Mouse (Mus musculus) heart, postnatal 4 days (tissue): ENCODE measurements around the gene Pigo. TPM values are rescaled to one million over a fixed set of nuclear protein-coding genes. Genes with fewer than 3 reads are reported as not detected.
A peak's percentile ranks its signal among the peaks of the same experiment; 100 is the strongest.

Experiments
- DNase-seq: peaks from one replicate; pipeline ENCODE4 v3.0.0; 2021
- total RNA-seq, 2 experiments: library from RNA; stranded (reverse); gene quantifications; 2 replicates each; pipeline ENCODE4 v1.2.3; 2021

Pigo gene
- 10 to 100 TPM; 24.7 to 24.9 TPM for total RNA-seq

DNA sequence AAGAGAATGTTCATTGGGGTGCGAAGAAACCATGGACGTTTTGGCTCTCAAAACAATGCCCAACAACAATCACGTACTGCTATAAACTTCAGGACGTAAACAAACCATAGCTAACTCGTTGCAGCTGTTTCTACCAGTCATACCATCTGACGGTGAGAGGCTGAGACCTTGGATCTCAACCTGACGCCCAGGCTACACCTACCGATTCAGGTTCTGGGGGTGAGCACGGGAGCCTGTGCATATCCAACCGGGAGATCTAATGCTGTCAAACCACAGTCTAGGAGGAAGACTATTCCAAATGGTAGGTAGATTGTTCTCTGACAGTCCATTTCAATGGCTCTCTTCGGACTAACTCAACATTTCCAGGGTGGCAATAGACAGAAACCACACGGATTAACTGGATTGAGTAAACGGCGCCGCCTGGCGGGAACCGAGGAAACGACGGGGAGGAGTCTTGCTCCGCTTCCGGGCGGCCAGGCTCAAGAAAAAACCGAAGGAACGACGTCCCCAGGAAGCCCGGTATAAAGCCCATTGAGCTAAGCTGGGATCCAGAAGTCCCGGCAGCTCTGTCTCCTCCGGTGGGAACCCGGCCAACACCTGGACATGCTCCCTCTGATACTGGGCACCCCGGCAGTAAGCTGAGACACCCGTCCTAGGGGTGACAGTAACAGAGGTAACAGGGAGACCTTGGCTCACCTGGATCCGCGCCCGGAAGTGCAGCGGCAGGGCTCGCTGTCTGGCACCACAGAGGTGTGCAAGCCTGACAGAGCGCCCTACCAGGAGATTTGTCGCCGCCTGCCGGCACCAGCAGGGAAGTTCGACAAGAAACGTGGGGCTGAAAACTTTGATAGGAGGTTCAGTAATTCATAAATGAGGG is at the start of gene Pigo:
Gene Pigo (minus strand): TSS at position 736 of the 877 bp plus-strand sequence.
- peak; percentile 98 for DNase-seq

DNA sequence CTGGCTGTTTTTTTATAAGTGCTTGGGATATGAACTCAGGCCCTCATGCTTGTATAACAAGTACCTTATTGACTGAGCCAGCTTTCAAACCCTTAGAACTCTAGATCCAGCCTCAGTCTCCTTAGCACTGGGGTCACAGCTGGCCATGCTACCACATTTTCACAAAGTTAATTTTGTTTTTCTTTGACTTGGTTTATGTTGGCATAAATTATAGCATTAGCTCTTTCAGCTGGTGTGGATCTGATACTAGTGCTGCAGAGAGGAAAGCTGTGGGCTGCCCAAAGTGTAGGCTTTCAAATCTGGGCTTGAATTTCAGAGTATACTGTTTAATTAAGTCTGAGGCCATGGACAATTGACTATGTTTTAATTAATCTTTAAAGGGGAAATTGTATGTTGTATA is 49.3 kb upstream of the Pigo start:
- no peak for DNase-seq

DNA sequence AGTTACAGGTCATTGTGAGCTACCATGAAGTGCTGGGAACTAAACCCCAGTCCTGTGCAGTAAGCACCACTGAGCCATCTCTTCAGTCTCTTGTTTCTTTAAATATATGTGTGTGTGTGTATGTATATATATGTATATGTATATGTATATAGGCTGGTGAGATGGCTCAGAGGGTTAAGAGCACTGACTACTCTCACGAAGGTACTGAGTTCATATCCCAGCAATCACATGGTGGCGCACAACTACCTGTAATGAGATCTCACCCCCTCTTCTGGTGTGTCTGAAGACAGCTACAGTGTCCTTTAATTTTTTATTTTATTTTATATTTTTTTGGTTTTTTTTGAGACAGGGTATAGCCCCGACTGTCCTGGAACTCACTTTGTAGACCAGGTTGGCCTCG is 39.9 kb upstream of the Pigo start:
- DNase-seq = no peak

DNA sequence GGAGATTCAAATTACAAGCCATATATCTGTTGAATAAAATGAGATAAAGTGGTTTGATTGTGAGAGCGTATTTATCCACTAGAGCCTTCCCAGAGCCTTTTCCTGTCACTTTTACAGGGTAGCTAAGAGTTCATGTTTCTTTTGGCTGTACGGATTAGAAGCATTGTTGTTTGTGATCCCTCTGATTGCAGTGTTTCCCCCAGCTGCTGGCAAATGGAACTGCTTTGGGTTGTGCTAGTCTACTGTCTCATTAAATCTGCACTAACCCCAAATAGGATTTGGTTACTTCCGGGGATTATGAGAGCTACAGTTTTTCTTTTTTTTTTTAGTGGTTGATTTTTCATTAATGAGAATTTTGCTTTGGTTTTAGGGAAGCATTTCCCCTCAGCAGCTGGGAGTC is 34.7 kb upstream of the Pigo start:
- no peak for DNase-seq

GRCm38 (mm10) chr4:43059697-43060096 is 34.1 kb upstream of the Pigo start:
- no peak for DNase-seq

- DNase-seq = peak; percentile 95
These were observed 33.4 kb upstream of the Pigo start, which contains the start of gene Unc13b for GRCm38 (mm10) chr4:43058753-43059654. Gene Unc13b (plus strand): TSS chr4:43058953.

DNA sequence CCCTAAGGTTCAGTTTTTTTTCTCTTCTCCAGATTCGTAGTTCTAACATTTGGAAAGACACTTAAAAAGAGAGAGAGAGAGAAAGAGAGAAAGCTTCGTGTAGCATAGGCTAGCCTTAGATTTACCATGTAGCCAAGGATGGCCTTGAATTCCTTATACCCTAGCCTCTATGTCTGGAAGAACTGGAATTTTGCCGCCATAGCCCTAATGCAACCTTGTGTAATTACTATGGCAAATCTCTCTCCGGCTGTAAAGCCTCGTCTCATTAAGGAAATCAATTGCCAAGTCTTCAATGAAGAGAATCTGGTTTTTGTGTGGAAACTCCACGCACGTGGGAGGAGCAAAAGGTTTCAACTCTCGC is 32.8 kb upstream of the Pigo start:
- no peak for DNase-seq

- no peak for DNase-seq
These were observed 32.0 kb upstream of the Pigo start for GRCm38 (mm10) chr4:43057654-43058053.

GRCm38 (mm10) chr4:43052627-43053026 is 27.0 kb upstream of the Pigo start:
- DNase-seq = peak; percentile 45

DNA sequence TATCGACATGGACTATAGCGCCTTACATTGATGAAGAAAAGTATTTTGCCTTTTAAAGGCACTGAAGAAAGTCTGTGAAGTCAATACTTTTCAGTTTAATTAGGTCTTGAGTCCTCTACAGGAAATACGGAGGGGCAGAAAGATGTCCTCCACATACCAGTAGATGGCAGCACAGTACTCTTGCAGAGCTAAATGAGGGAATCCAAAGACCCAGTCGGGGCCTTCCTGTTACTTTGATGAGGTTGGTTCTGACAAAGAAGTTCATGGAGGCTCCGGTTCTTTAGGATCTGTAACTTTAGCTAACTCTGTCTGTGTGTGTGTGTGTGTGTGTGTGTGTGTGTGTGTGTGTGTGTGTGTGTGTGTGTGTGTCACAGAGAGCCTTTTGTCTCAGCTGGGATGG is 21.6 kb upstream of the Pigo start:
- DNase-seq = peak; percentile 81

DNA sequence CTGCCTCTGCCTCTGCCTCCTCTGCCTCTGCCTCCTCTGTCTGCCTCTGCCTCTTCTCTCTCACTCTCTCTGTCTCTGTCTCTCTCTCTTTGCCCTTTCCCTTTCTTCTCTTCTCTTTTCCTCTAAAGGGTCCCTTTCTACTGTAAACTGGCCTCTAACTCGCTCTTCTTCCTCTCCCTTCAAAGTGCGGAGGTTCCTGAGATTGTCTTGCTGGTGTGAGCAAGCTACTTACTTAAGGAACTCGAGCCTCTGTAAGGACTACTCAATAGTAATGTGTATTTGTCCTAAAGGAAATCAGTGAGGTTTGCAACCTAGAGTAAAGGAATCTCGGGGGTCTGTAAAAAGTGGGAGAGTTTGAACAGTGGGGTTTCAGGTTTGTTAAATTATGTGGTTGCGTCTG is 21.0 kb upstream of the Pigo start:
- no peak for DNase-seq

DNA sequence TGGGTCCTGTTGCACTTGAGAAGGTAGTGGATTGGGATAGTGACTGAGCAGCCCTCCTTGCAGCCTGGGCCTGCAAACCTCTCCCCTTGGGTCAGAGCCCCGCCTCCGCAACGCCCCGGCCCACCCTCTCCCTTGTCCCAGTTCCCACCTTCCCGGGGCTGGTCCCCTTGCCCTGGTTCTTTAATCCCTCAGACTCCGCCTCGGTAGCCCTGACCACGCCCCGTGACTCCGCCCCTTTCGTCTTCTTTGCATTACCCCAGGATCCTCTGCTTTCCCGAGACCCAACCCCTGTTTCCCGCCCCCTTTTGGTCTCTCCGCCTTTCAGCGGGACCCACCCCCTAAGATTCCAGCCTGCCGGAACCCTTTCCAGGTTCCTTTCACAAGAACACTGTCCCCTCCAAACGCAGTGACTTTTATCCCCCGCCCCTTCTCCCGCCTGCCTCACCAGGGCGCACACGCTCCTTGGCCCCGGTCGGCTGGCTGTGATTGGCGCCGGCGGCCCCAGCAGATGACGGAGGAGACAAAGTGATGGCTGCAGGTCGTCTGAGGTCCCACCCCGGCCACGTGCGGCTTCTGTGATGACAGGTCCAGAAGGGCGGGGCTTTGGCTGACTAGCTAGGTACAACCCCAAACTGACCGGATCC is 20.2 kb upstream of the Pigo start, which contains the start of gene Fam214b:
Gene Fam214b (minus strand): TSS at position 562 of the 644 bp plus-strand sequence.
- DNase-seq = peak; percentile 99

DNA sequence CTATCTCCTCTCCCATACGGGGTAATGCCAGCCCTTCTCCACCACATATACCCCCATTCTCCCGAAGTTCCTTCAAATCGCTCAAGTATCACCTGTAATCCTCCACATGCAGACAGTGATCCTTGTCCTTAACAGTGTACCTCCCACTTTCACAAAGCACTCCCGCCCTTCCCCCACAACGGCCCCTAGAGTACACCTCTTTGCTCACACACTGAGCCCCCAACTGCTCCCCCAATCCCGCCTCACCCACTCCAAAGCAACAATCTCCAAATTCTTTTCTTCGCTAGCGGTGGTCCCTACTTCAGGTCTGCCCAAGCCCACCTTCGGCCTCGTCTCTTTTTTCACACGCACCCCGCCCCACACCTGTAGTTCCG is 19.7 kb upstream of the Pigo start:
- peak; percentile 39 for DNase-seq

GRCm38 (mm10) chr4:43044673-43045072 is 19.1 kb upstream of the Pigo start:
- no peak for DNase-seq

DNA sequence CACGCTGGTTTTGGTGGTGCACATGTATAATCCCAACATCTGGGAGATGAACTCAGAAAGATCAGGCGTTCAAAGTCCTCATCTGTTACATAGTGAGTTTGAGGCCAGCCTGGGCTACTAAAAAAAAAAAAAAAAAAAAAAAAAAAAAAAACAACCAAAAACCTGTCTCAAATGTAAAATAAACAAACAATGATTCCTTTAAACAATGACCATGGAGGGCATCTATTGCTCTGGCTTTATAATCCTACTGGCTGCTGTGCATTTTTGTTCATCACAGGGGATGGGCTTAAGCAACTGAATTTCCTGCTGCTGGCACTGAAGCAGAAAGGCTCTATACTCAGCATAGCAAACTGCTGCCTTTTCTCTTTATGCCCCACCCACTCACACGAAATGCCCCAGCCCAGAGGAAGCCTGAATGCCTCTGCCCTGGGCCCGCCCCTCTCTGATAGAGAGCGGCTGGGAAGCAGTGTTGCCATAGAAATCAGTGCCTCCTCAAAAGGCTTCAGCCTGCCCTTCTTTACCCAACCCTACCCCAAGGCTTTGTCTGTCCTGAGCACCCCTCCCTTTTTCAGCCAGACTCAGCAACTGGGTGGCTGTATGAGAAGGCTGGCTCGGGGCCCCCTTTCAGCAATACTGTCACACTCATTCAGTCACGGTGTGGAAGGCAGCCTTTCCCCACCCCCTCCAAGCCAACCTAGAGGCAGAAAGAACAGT is 18.2 kb upstream of the Pigo start:
- peak; percentile 69 for DNase-seq

DNA sequence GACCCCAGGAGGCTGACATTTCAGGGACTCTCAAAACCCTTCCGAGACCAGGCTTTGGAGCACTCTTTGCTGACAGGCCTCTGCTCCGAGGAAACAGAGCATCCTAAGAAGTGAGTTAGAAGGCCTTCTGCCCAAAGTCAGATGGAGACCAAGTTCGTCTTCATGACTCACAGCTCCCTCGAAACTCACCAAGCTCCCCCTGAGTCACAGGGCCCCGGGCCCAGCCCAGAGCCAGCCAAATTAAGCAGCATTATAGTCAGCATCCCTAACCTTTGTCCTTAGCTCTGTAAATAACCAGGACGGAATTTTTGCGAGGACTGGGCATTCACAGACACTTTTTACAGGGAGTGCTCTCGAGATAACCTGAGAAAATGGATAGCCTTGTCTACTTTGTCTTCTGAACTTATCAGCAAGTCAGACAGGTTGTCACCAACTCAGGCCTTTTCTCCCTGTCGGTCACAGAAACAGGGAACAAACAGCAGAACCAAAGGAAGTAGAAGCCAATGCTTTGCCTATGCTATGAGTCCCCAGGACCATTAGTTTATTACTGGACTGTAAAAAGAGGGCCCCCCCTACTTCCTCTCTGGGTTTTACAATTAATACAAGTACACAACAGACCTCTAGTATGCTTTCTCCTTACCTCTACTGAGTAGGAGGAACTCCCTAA is 15.4 kb upstream of the Pigo start:
- no peak for DNase-seq

GRCm38 (mm10) chr4:43040114-43040572 is 14.5 kb upstream of the Pigo start:
- DNase-seq = peak; percentile 97

- no peak for DNase-seq
These were observed 14.0 kb upstream of the Pigo start for GRCm38 (mm10) chr4:43039609-43040008.

GRCm38 (mm10) chr4:43038567-43039495 is 13.2 kb upstream of the Pigo start:
- DNase-seq = peak; percentile 61

GRCm38 (mm10) chr4:43037860-43038566 is 12.4 kb upstream of the Pigo start:
- no peak for DNase-seq
